Mouse (Mus musculus) intestine, embryonic 16.5 days (tissue): ENCODE results near the gene Ntrk1. TPM values are rescaled to one million over a fixed set of nuclear protein-coding genes. Genes with fewer than 3 reads are reported as not detected.
"Not testable (repeated sequence)": the region's sequence is repeated elsewhere in the genome, so short reads cannot be mapped to it uniquely, and the experiment has no call there.

Experiments used
- ATAC-seq: fragments of 200-750 bp; cut with Nextera tagmentation; 2 replicates; pipeline ENCODE4 v1.8.0; 2017; ENCODE audit warnings: moderate TSS enrichment, moderate library complexity
- H3K27ac ChIP-seq: fragments of 300-500 bp; sonication (generic); 2 replicates; pipeline ENCODE4 v1.5.1; 2014; ENCODE audit warnings: mild to moderate bottlenecking, low read length
- H3K27me3 ChIP-seq: fragments of 300-500 bp; sonication (generic); replicated peaks from 2 replicates; pipeline ENCODE4 v1.6.1; 2014; ENCODE audit warnings: low read length, control low read depth, mixed read lengths; ENCODE audit not compliant: control insufficient read depth, insufficient read depth
- H3K36me3 ChIP-seq: fragments of 300-500 bp; sonication (generic); 2 replicates; pipeline ENCODE4 v1.6.1; 2014; ENCODE audit warnings: low read length, control low read depth; ENCODE audit not compliant: control insufficient read depth, insufficient read depth
- H3K4me1 ChIP-seq: fragments of 300-500 bp; sonication (generic); 2 replicates; pipeline ENCODE4 v1.6.1; 2014; ENCODE audit warnings: low read length, control low read depth, mixed read lengths; ENCODE audit not compliant: control insufficient read depth, insufficient read depth
- H3K4me2 ChIP-seq: fragments of 300-500 bp; sonication (generic); 2 replicates; pipeline ENCODE4 v1.6.1; 2014; ENCODE audit warnings: low read depth, low read length, control low read depth
- H3K4me3 ChIP-seq: fragments of 300-500 bp; sonication (generic); 2 replicates; pipeline ENCODE4 v1.5.1; 2014; ENCODE audit warnings: mild to moderate bottlenecking, low read length
- H3K9ac ChIP-seq: fragments of 300-500 bp; sonication (generic); 2 replicates; pipeline ENCODE4 v1.6.1; 2014; ENCODE audit warnings: low read depth, low read length
- H3K9me3 ChIP-seq: fragments of 300-500 bp; sonication (generic); 2 replicates; pipeline ENCODE4 v1.6.1; 2016; ENCODE audit warnings: low read length, control low read depth; ENCODE audit not compliant: control insufficient read depth
- WGBS: fragments of 180-500 bp; shearing (Covaris S2); extraction: QIAGEN DNeasy Blood & Tissue Kit; methylation state at CpG from one replicate; pipeline ENCODE4 v1.1.7; 2014; 5-methylcytosine and 5-hydroxymethylcytosine counted together
- polyA plus RNA-seq: library from polyadenylated mRNA; unstranded; fragments of >200 nt; fragmentation: Nextera tagmentation; extraction: Ambion mirVana; gene quantifications from 2 replicates; pipeline ENCODE4 v1.2.1, GENCODE M21; 2015

Ntrk1 gene
- 1.4 and 1.6 TPM in 2 replicates for polyA plus RNA-seq

DNA sequence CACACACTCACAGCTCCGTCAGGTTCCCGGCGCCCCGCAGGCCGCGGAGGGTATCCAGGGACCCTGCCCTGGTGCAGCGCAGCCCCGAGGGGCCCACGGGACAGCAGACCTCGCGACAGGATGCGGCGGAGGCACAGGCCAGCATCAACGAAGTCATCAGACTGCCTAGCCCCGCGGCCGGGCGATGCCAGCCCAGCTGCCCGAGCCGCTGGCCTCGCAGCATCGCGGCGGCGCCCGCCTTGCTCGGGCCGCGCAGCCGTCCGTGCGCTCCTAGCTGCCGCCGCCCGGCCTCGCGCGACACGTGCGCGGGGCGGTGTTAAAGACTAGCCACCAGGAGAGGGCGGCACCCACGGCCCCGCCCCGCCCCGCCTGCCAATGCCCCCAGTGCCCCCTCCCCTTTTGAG, at the start of gene Ntrk1:
Ntrk1 (minus strand) TSS at position 241 of the 404 bp plus-strand sequence.
- under 1% methylated on average over 38 of the region's 47 CpGs for WGBS
- Histone ChIP-seq H3K4me2 (peak within 1 kb of the TSS; percentile 55), H3K9ac (0 out of 2 replicates have a peak within 1 kb of the TSS, but pooled peaks have one; percentile 25), H3K4me3 (peak within 1 kb of the TSS; percentile 35), H3K27me3 (peaks cover 78% of the 10 kb centered on the region), H3K9me3 (no peaks in the 10 kb centered on the region), H3K36me3 (no peaks in the 10 kb centered on the region), H3K27ac (no peak within 1 kb of the TSS), H3K4me1 (peaks cover 21% of the 10 kb centered on the region)
- peak; percentile 61 for ATAC-seq

GRCm38 (mm10) chr3:87840858-87841257, 45.9 kb upstream of the Ntrk1 start:
- H3K4me2 ChIP-seq = no peak overlapping the region
- ATAC-seq = no peak
- H3K27ac ChIP-seq = no peak overlapping the region
- no peaks in the 10 kb centered on the region for H3K9me3 ChIP-seq
- H3K4me3 ChIP-seq = no peak overlapping the region
- no peaks in the 10 kb centered on the region for H3K27me3 ChIP-seq
- H3K9ac ChIP-seq = no peak overlapping the region
- no peaks in the 10 kb centered on the region for H3K36me3 ChIP-seq
- H3K4me1 ChIP-seq = no peaks in the 10 kb centered on the region

DNA sequence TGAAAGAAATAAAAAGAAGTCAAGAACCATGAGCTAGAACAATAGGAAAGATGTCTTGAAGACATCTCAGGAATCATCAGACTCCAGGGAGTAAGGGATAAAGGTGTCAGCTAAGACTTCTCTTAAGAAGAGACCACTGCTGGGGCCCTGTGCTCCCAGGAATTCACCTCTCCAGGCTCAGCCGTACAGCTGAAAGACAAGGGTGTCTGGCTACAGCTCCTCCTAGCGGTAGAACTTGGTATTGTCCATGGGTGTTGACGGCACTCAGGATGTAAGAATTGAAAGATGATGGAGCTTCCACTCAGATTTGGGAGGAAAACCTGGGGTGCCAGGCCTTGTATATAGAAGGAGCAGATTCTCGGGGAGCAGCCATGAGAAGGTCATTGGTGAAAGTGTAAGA, 43.7 kb upstream of the Ntrk1 start:
- no peak for ATAC-seq

GRCm38 (mm10) chr3:87833482-87833881, 38.5 kb upstream of the Ntrk1 start:
- Histone ChIP-seq H3K9ac (no peak overlapping the region), H3K27ac (no peak overlapping the region), H3K4me3 (no peak overlapping the region), H3K36me3 (no peaks in the 10 kb centered on the region), H3K27me3 (no peaks in the 10 kb centered on the region), H3K4me1 (no peaks in the 10 kb centered on the region), H3K9me3 (no peaks in the 10 kb centered on the region), H3K4me2 (no peak overlapping the region)
- ATAC-seq = no peak
- WGBS = 63% methylated on average over 5 of the region's 5 CpGs

More for the DNA sequence above, 43.7 kb upstream of the Ntrk1 start:
- no peak overlapping the region for H3K9ac ChIP-seq
- no peaks in the 10 kb centered on the region for H3K9me3 ChIP-seq
- no peaks in the 10 kb centered on the region for H3K4me1 ChIP-seq
- H3K27ac ChIP-seq = no peak overlapping the region
- no peaks in the 10 kb centered on the region for H3K27me3 ChIP-seq
- H3K4me2 ChIP-seq = no peak overlapping the region
- no peaks in the 10 kb centered on the region for H3K36me3 ChIP-seq
- no peak overlapping the region for H3K4me3 ChIP-seq
- WGBS = 3% methylated on average over 4 of the region's 4 CpGs

GRCm38 (mm10) chr3:87832109-87832859, 37.3 kb upstream of the Ntrk1 start:
- no peak for ATAC-seq
- 83% methylated on average over 7 of the region's 7 CpGs for WGBS
- H3K4me3 ChIP-seq = no peak overlapping the region
- H3K4me1 ChIP-seq = no peaks in the 10 kb centered on the region
- no peaks in the 10 kb centered on the region for H3K9me3 ChIP-seq
- no peaks in the 10 kb centered on the region for H3K36me3 ChIP-seq
- H3K27ac ChIP-seq = no peak overlapping the region
- no peak overlapping the region for H3K9ac ChIP-seq
- no peak overlapping the region for H3K4me2 ChIP-seq
- H3K27me3 ChIP-seq = no peaks in the 10 kb centered on the region

DNA sequence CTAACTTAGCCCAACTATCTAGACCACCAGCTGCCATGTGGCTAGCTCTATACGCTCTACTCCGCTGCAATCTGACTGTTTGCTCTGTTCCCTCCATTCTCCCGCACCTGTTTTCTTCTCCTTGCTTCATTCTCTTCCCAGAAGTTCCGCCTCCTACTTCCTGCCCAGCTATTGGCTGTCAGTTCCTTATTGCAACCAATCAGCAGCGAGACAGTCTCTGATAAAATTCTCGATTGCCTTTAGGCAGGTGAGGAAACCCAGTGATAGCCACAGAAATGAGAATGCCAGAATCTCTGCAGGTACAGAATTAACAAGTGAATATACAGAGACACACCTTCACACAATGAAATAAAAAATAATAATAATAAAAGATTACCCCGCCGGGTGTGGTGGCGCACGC, 34.1 kb upstream of the Ntrk1 start:
- H3K9me3 ChIP-seq = no peaks in the 10 kb centered on the region
- no peak overlapping the region for H3K4me3 ChIP-seq
- H3K27ac ChIP-seq = no peak overlapping the region
- H3K36me3 ChIP-seq = no peaks in the 10 kb centered on the region
- H3K9ac ChIP-seq = no peak overlapping the region
- H3K4me1 ChIP-seq = no peaks in the 10 kb centered on the region
- H3K27me3 ChIP-seq = no peaks in the 10 kb centered on the region
- ATAC-seq = no peak
- 48% methylated on average over 10 of the region's 10 CpGs for WGBS
- H3K4me2 ChIP-seq = no peak overlapping the region

DNA sequence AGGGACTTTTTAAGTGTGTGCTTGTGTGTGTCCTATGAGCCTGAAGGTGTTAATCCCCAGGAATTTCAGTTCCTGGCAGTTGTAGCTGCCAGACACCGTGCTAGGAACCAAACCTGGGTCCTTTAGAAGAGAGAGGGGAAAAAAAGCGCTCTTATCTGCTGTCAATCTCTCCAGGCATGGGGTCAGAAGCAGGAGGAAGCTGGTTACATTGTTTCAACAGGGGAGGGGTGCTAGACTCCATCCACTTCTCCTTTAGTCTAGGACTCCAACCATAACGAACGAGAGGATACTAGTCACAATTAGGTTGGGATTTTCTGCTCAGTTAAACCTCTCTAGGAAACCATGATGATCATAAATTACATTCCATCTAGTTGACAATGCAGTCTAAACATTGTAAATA, 33.5 kb upstream of the Ntrk1 start:
- no peak overlapping the region for H3K27ac ChIP-seq
- 39% methylated on average over 4 of the region's 4 CpGs for WGBS
- H3K27me3 ChIP-seq = no peaks in the 10 kb centered on the region
- H3K4me3 ChIP-seq = no peak overlapping the region
- no peaks in the 10 kb centered on the region for H3K9me3 ChIP-seq
- H3K9ac ChIP-seq = no peak overlapping the region
- no peak for ATAC-seq
- H3K4me2 ChIP-seq = no peak overlapping the region
- H3K4me1 ChIP-seq = no peaks in the 10 kb centered on the region
- H3K36me3 ChIP-seq = no peaks in the 10 kb centered on the region

- not testable (repeated sequence) for H3K4me1 ChIP-seq, H3K4me3 ChIP-seq, H3K4me2 ChIP-seq, H3K9ac ChIP-seq, H3K36me3 ChIP-seq, ATAC-seq, H3K27me3 ChIP-seq, H3K9me3 ChIP-seq, H3K27ac ChIP-seq
- 89% methylated on average over 1 of the region's 1 CpGs for WGBS
These were observed 29.2 kb upstream of the Ntrk1 start, which contains the start of gene Pear1 for GRCm38 (mm10) chr3:87824206-87824605. Gene Pear1, minus strand, starts transcription at chr3:87824306.

GRCm38 (mm10) chr3:87818226-87818625, 23.3 kb upstream of the Ntrk1 start:
- Histone ChIP-seq H3K9ac (no peak overlapping the region), H3K4me2 (no peak overlapping the region), H3K27me3 (peaks cover 9% of the 10 kb centered on the region), H3K4me1 (no peaks in the 10 kb centered on the region), H3K27ac (no peak overlapping the region), H3K9me3 (no peaks in the 10 kb centered on the region), H3K4me3 (no peak overlapping the region), H3K36me3 (no peaks in the 10 kb centered on the region)
- 62% methylated on average over 12 of the region's 12 CpGs for WGBS
- no peak for ATAC-seq
